Mouse (Mus musculus) activated CD4-positive, CD25-positive, alpha-beta regulatory T cell, adult 4 months (primary cell): ENCODE measurements around the gene Gm4216. TPM values are rescaled to one million over a fixed set of nuclear protein-coding genes. Genes with fewer than 3 reads are reported as not detected.
"Not testable (repeated sequence)": the region's sequence is repeated elsewhere in the genome, so short reads cannot be mapped to it uniquely, and the experiment has no call there.

Experiments
- ATAC-seq: one replicate; pipeline ENCODE4 v1.8.0; 2017
- polyA plus RNA-seq, 2 experiments: library from polyadenylated mRNA; unstranded; fragments of 100-300 nt; shearing (Covaris generic); gene quantifications; one replicate each; pipeline ENCODE4 v1.2.1; 2017

Gene Gm4216
- not detected for polyA plus RNA-seq

DNA sequence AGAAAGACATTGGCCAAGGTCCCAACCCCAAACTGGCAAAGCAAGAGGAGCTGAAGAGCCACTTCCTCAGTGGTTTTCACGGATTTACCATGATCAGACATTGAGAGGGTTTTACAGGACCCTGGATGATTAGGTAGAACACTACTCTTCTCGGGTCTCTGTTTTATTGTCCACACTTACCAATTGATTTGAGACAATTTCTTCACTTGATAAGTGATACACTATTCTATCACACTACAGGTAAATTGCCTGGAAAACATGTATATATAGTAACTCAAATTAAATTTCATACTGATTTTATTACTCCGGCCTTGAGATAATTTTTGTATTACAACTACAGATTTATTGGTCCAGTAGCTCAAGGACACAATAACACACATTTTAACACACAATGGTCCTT lies at the start of gene Gm4216:
TSS of gene Gm4216 (minus strand) at position 101 of the 400 bp plus-strand sequence.
- not testable (repeated sequence) for ATAC-seq

DNA sequence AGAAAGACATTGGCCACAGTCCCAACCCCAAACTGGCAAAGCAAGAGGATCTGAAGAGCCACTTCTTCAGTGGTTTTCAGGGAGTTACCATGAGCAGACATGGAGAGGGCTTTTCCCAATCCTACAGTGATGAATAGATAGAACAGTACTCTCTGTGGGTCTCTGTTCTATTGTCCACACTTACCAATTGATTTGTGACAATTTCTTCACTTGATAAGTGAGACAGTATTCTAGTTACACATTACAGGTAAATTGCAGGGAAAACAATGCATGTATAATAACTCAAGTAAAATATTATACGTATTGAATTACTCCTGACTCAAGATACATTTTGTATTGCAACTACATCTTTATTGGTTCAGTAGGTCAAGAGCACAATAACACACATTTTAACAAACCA lies 47.6 kb upstream of the Gm4216 start, which contains the start of gene Gm8720:
TSS of gene Gm8720 (minus strand) at position 101 of the 400 bp plus-strand sequence.
- ATAC-seq: not testable (repeated sequence)

DNA sequence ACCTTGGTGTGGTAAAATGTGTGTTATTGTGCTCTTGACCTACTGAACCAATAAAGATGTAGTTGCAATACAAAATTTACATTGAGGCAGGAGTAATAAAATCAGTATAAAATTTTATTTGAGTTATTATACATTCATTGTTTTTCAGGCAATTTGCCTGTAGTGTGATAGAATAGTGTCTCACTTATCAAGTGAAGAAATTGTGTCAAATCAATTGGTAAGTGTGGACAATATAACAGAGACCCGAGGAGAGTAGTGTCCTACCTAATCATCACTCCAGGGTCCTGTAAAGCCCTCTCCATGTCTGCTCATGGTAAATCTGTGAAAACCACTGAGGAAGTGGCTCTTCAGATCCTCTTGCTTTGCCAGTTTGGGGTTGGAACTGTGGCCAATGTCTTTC lies 35.5 kb upstream of the Gm4216 start, which contains the start of gene Vmn1r163:
TSS of gene Vmn1r163 (plus strand) at position 301 of the 400 bp plus-strand sequence.
- not testable (repeated sequence) for ATAC-seq

DNA sequence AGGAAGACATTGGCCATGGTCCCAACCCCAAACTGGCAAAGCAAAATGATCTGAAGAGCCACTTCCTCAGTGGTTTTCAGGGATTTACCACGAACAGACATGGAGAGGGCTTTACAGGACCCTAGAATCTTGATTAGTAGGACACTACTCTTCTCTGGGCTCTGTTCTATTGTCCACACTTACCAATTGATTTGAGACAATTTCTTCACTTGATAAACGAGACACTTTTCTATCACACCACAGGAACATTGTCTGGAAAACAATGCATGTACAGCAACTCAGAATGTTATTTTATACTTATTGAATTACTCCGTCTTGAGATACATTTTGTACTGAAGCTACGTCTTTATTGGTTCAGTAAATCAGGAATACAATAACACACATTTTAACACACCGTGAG lies 35.1 kb downstream of the Gm4216 start, which contains the start of gene Gm4214:
TSS of gene Gm4214 (minus strand) at position 101 of the 400 bp plus-strand sequence.
- not testable (repeated sequence) for ATAC-seq

Other genes starting within 250 kb of the Gm4216 start
- gene Vmn1r158, start 229.1 kb downstream of the Gm4216 start, polyA plus RNA-seq: not detected
- gene Vmn1r159, start 176.3 kb downstream of the Gm4216 start, polyA plus RNA-seq: not detected
- gene Vmn1r160, start 148.7 kb downstream of the Gm4216 start, polyA plus RNA-seq: under 1 TPM in 1 of 2 experiments, not detected in 1; 0.58 TPM
- gene Gm4214, start 35.2 kb downstream of the Gm4216 start, polyA plus RNA-seq: not detected
- not detected for gene Vmn1r163, start 35.6 kb upstream of the Gm4216 start, polyA plus RNA-seq
- not detected for gene Gm8720, start 47.5 kb upstream of the Gm4216 start, polyA plus RNA-seq
- not detected for gene Gm10662, start 124.6 kb upstream of the Gm4216 start, polyA plus RNA-seq
- gene Vmn1r165, start 197.4 kb upstream of the Gm4216 start, polyA plus RNA-seq: not detected
- gene Vmn1r166, start 231.8 kb upstream of the Gm4216 start, polyA plus RNA-seq: not detected